8 mouse cellular contexts compared by ENCODE assay signal in genomic region chr10:39572672-39573051, GRCm38 (mm10). TPM values are rescaled to one million over a fixed set of nuclear protein-coding genes. Genes with fewer than 3 reads are reported as not detected.
DNase-seq lines count a peak whose midpoint lies in the region; ATAC-seq lines count a peak whose summit lies in the region.

No protein-coding gene starts in this region.

- no peaks in the 10 kb centered on the region for H3K27me3 ChIP-seq in kidney, embryonic 16.5 days (ENCODE audit: insufficient read depth, low read length)
- no peaks in the 10 kb centered on the region for H3K27me3 ChIP-seq in kidney, embryonic 14.5 days (ENCODE audit: control insufficient read depth, insufficient read depth, low read length)
- H3K27me3 ChIP-seq in midbrain, embryonic 11.5 days (ENCODE audit: control insufficient read depth, insufficient read depth, low read length): no peaks in the 10 kb centered on the region

- H3K4me1 ChIP-seq in kidney, embryonic 16.5 days (ENCODE audit: insufficient read depth, low read length): peaks cover 34% of the 10 kb centered on the region
- H3K4me1 ChIP-seq in kidney, embryonic 14.5 days (ENCODE audit: control insufficient read depth, insufficient read depth, low read length): peaks cover 22% of the 10 kb centered on the region
- peaks cover 16% of the 10 kb centered on the region; the same call in 1 of the 2 replicates for H3K4me1 ChIP-seq in midbrain, embryonic 11.5 days (ENCODE audit: control insufficient read depth, insufficient read depth, low read length)

- ATAC-seq in kidney, embryonic 16.5 days (ENCODE audit: low FRiP score, low TSS enrichment): no peak
- no peak for ATAC-seq in kidney, embryonic 14.5 days (ENCODE audit: low FRiP score, low TSS enrichment)
- ATAC-seq in midbrain, embryonic 11.5 days (ENCODE audit: low FRiP score): peak; percentile 34; the same call in 1 of the 2 replicates
- no peak for ATAC-seq in activated CD4-positive, CD25-positive, alpha-beta regulatory T cell, adult 4 months

- no peaks in the 10 kb centered on the region for H3K9me3 ChIP-seq in kidney, embryonic 16.5 days (ENCODE audit: low read length)
- H3K9me3 ChIP-seq in kidney, embryonic 14.5 days (ENCODE audit: control insufficient read depth, low read length): no peaks in the 10 kb centered on the region
- H3K9me3 ChIP-seq in midbrain, embryonic 11.5 days (ENCODE audit: control insufficient read depth, low read length): no peaks in the 10 kb centered on the region

- 24% methylated on average over 6 of the region's 6 CpGs for WGBS in kidney, embryonic 16.5 days
- WGBS in kidney, embryonic 14.5 days: 25% methylated on average over 6 of the region's 6 CpGs
- 48% methylated on average over 6 of the region's 6 CpGs for WGBS in midbrain, embryonic 11.5 days

- no peak overlapping the region for H3K4me3 ChIP-seq in kidney, embryonic 16.5 days (ENCODE audit: low read length)
- H3K4me3 ChIP-seq in kidney, embryonic 14.5 days (ENCODE audit: low read length): no peak overlapping the region
- no peak overlapping the region for H3K4me3 ChIP-seq in midbrain, embryonic 11.5 days (ENCODE audit: low read depth, low read length)

- no peaks in the 10 kb centered on the region for H3K36me3 ChIP-seq in kidney, embryonic 16.5 days (ENCODE audit: insufficient read depth, low read length)
- no peaks in the 10 kb centered on the region for H3K36me3 ChIP-seq in kidney, embryonic 14.5 days (ENCODE audit: control insufficient read depth, insufficient read depth, low read length)
- H3K36me3 ChIP-seq in midbrain, embryonic 11.5 days (ENCODE audit: control insufficient read depth, insufficient read depth, low read length): no peaks in the 10 kb centered on the region

- no peak overlapping the region for H3K9ac ChIP-seq in kidney, embryonic 16.5 days (replicated peaks; ENCODE audit: low read length)
- H3K9ac ChIP-seq in kidney, embryonic 14.5 days (ENCODE audit: low read depth, low read length): no peak overlapping the region
- H3K9ac ChIP-seq in midbrain, embryonic 11.5 days (ENCODE audit: low read length): no peak overlapping the region

- no peak overlapping the region for H3K4me2 ChIP-seq in kidney, embryonic 16.5 days (replicated peaks; ENCODE audit: low read depth, low read length)
- H3K4me2 ChIP-seq in kidney, embryonic 14.5 days (replicated peaks; ENCODE audit: low read depth, low read length): no peak overlapping the region
- H3K4me2 ChIP-seq in midbrain, embryonic 11.5 days: no peak overlapping the region

- intact Hi-C loops in heart, postnatal 25 days (cut with DNase I): loop anchor here (5.0 kb wide), 1 partner anchor 40 kb away; the partner anchor contains the start of gene Traf3ip2

- 0 out of 2 replicates have a peak overlapping the region, but pooled peaks have one; percentile 8 for H3K27ac ChIP-seq in kidney, embryonic 16.5 days (ENCODE audit: low read length)
- H3K27ac ChIP-seq in kidney, embryonic 14.5 days (ENCODE audit: low read depth, low read length): no peak overlapping the region
- H3K27ac ChIP-seq in midbrain, embryonic 11.5 days (ENCODE audit: low read depth, low read length): no peak overlapping the region; the same call in 1 of the 2 replicates

- DNase-seq in ZHBTc4 (ENCODE audit: low read depth, low spot score): peak; percentile 47
- peak; percentile 29 for DNase-seq in heart, postnatal 25 days (ENCODE audit: low spot score)
- DNase-seq in midbrain, embryonic 11.5 days (ENCODE audit: low spot score, missing footprints): no peak
- peak; percentile 38 for DNase-seq in thymus, postnatal 25 days
- DNase-seq in ovary, postnatal 14 days (ENCODE audit: low spot score): no peak

RNA-seq across cellular contexts. Expression of gene Traf3ip2, which starts 40.1 kb away (rescaled TPM):
- 18.4 and 18.9 TPM in 2 replicates for polyA plus RNA-seq in kidney, embryonic 16.5 days (2015; fragmentation: Nextera tagmentation; extraction: Ambion mirVana)
- 16.6 and 19.6 TPM in 2 replicates for polyA plus RNA-seq in kidney, embryonic 14.5 days (2014; fragmentation: Nextera tagmentation; extraction: Ambion mirVana)
- total RNA-seq in heart, postnatal 25 days (2021): 1 to 10 TPM; 5.0 to 8.0 TPM
- polyA plus RNA-seq in midbrain, embryonic 11.5 days (2014; fragmentation: Nextera tagmentation; extraction: Ambion mirVana): 3.9 TPM in 2 replicates
- 10 to 100 TPM; 33.8 to 34.0 TPM for polyA plus RNA-seq in activated CD4-positive, CD25-positive, alpha-beta regulatory T cell, adult 4 months (2017; shearing (Covaris generic))

Comparison
In these comparisons a context has a peak if more than half of its experiments do, and no peak if none do; other contexts are left out.
1. DNase-seq: peak in ZHBTc4 (single experiment), heart, postnatal 25 days (single experiment) and thymus, postnatal 25 days (single experiment); none in midbrain, embryonic 11.5 days (single experiment) and ovary, postnatal 14 days (single experiment).